Mouse (Mus musculus): ENCODE measurements around the gene Ate1. TPM values are rescaled to one million over a fixed set of nuclear protein-coding genes. Genes with fewer than 3 reads are reported as not detected.

Ate1 gene
- total RNA-seq, 2 experiments from 2014 or later: 57.7 to 65.1 TPM

DNA sequence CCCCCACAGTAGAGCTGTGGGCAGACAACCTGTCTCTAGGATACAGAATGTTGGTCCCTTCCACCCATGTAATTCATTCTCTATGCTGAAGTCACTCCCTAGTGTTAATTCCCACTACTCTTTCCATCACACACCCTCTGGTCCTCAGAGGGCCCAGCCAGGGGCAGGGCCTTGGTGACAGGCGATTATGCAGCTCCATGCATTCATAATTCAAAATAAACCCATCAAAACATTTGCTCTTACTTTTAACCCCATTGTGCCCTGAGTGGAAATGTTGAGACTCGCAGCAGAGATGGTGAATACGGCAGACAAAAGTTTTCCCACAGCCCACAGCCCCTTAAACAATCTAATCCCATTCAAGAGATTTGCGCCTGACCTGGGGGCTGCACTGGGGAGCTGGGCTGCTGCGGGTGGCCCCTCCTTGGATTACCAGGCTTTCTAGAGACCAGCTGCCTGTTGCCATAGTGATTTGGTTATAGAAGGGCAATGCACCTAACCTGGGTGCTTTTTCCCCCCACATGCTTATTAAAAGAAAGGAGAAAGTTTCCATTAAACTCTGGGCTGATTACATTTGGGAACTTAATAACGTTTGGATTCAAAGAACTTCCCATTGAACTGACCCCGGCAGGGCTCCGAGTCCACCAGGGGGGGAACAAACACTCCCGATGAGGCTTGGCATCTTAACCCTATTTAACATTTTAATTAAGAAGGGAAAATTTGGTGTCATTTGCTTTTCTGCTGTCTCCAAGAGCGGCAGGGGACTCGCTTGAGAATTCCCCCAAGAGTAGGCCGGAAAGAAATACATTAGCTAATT lies 152.7 kb downstream of the Ate1 start:
- no peak for DNase-seq (ENCODE audit: low spot score in 2 of 2)
- intact Hi-C loops (cut with DNase I): no loop called here

DNA sequence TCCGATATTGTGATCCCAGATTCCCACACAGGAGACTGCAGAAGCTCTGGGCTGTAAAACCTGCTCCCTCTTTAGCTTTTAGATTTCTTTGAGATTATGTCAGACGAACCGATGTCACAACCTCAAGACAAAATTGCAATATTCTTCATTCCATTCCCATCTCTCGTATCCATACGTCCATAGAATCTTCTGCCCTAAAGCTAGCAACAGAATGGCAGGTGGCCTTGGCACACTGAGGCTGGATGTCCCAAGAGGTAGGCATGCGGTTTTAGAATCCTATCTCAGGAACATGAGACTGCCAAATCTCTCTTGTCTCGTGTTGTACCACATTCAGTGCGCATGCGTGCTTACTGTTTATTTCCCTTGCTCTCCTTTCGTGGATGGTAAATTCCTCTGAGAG lies 154.5 kb downstream of the Ate1 start:
- intact Hi-C loops (cut with DNase I): no loop called here
- DNase-seq (ENCODE audit: low spot score in 2 of 2): no peak

Other genes starting within 250 kb of the Ate1 start
- 10 to 100 TPM; 36.0 to 38.0 TPM for gene Nsmce4a, start 52.7 kb upstream of the Ate1 start, total RNA-seq (2021)
- 10 to 100 TPM; 63.0 to 69.5 TPM for gene Tacc2, start 57.1 kb upstream of the Ate1 start, total RNA-seq (2021)

Measured in left cerebral cortex, postnatal 36 days (tissue).